Mouse (Mus musculus) C2C12 (cell line): ENCODE results near the gene Jph3. TPM values are rescaled to one million over a fixed set of nuclear protein-coding genes. Genes with fewer than 3 reads are reported as not detected.

Experiments used
- H3K27me3 ChIP-seq: one replicate; pipeline ENCODE4 v1.6.1; 2011; ENCODE audit not compliant: control insufficient read depth, insufficient read depth, insufficient read length
- H3K36me3 ChIP-seq: one replicate; pipeline ENCODE4 v1.6.1; 2011; ENCODE audit not compliant: control insufficient read depth, insufficient read depth
- H3K4me3 ChIP-seq: one replicate; pipeline ENCODE4 v1.5.1; 2011; ENCODE audit warnings: mild to moderate bottlenecking, control low read depth; ENCODE audit not compliant: poor library complexity, insufficient read depth, severe bottlenecking
- H3K79me2 ChIP-seq: one replicate; pipeline ENCODE4 v1.6.1; 2011; ENCODE audit not compliant: control insufficient read depth, insufficient read depth
- H3K79me3 ChIP-seq: one replicate; pipeline ENCODE4 v1.6.1; 2011; ENCODE audit warnings: low read depth, control low read depth
- H3ac ChIP-seq: one replicate; pipeline ENCODE3; 2011; ENCODE audit warnings: low read depth; ENCODE audit not compliant: control insufficient read depth, insufficient read length
- CEBPB ChIP-seq: IDR thresholded peaks from one replicate; pipeline ENCODE4 v1.6.1; 2011; ENCODE audit warnings: low read depth, mild to moderate bottlenecking, control low read depth, moderate library complexity
- CTCF ChIP-seq: IDR thresholded peaks from one replicate; pipeline ENCODE4 v1.5.1; 2011; ENCODE audit not compliant: control insufficient read depth, insufficient read depth, insufficient read length
- FOSL1 ChIP-seq: IDR thresholded peaks from one replicate; pipeline ENCODE4 v1.8.0; 2011; ENCODE audit warnings: mild to moderate bottlenecking, low read length; ENCODE audit not compliant: poor library complexity, insufficient read depth, severe bottlenecking
- MAX ChIP-seq: IDR thresholded peaks from one replicate; pipeline ENCODE4 v1.6.1; 2011; ENCODE audit warnings: mild to moderate bottlenecking, control low read depth
- MYOD1 ChIP-seq: IDR thresholded peaks from one replicate; pipeline ENCODE4 v1.6.1; 2011; ENCODE audit warnings: low read depth; ENCODE audit not compliant: control insufficient read depth, insufficient read length
- MYOG ChIP-seq: IDR thresholded peaks from one replicate; pipeline ENCODE4 v1.6.1; 2011; ENCODE audit not compliant: control insufficient read depth, insufficient read length; ENCODE audit errors: extremely low read depth
- USF1 ChIP-seq: IDR thresholded peaks from one replicate; pipeline ENCODE4 v1.6.1; 2011; ENCODE audit warnings: low read depth, mild to moderate bottlenecking, control low read depth, moderate library complexity
- polyA plus RNA-seq: library from polyadenylated mRNA; unstranded; fragments of >200 nt; fragmentation: generic; extraction: Trizol; gene quantifications from one replicate; pipeline ENCODE4 v1.2.1, GENCODE M21; 2012; ENCODE audit warnings: missing spikeins

Jph3 gene
- polyA plus RNA-seq, 1 experiment: 0.02 TPM

DNA sequence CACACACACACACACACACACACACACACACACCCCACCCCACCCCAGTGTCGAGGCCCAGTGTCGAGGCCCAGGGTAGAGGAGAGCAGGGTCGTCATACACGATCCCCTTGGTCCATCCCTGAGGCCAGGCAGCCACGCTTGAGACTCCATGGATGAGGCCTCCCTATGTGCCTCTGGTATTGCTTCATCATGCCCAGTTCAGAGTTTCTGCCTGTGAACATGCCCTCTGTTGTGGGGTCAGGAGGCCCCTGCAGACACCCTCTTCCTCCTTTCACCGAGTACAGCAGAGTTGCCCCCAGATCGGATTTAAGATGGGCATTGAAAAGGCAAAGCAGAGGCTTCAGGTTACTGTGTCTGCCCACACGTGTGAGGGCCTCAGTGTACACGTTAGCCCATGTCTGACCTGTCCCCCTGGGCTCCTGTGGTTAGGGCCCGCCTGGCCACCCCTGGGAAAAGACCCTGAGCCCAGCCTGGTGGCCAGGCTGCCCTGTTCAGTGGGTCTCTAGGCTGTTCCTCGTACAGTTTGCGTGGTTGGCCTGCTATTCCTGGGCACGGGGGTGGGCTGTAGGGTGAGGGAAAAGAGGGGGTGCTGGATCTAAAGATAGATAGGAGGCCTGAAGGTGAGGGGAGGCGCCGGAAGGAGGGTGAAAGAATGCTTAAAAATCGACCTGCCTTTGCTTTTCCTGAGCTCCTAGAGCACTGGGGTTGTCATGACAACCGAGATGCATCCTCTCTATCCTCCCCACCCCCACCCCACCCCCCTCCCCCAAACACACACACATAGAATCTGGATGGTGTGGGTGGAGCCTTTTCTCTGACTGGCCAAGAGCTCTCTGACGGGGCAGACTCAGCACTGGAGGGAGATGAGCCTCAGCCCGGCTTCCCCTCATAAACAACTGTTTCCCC lies 41.7 kb downstream of the Jph3 start:
- no peaks in the 10 kb centered on the region for H3K36me3 ChIP-seq
- peaks cover 69% of the 10 kb centered on the region for H3K27me3 ChIP-seq
- TF ChIP-seq CTCF: no peak
- TF ChIP-seq MYOG: no peak
- no peak for TF ChIP-seq USF1
- no peak for TF ChIP-seq FOSL1
- no peak for TF ChIP-seq MYOD1
- no peak for TF ChIP-seq MAX
- no peak for TF ChIP-seq CEBPB
- H3K79me3 ChIP-seq: no peaks in the 10 kb centered on the region
- H3ac ChIP-seq: no peak overlapping the region
- H3K4me3 ChIP-seq: no peak overlapping the region
- H3K79me2 ChIP-seq: no peaks in the 10 kb centered on the region

DNA sequence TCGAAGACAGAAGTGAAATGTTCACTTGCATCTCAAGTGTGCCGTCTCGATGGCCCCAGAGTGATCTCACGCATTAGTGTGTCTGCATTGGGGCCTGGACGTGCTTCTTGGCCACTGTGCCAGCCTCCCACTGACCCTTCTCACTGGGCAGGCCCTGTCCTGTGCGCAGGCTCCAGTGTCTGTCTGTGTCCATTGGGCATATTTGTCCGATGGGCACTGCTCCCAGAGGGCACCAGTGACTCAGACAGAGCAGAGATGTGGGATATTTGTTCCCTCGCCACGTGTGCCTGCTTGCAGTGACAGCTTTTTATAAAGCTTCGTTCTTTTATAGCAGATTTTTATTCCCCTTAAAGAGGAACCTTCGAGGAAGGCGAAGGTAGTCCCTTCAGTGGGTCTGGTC lies 44.5 kb downstream of the Jph3 start:
- Histone ChIP-seq H3K79me2 (no peaks in the 10 kb centered on the region), H3K27me3 (peaks cover 70% of the 10 kb centered on the region), H3K79me3 (no peaks in the 10 kb centered on the region), H3K36me3 (no peaks in the 10 kb centered on the region), H3ac (no peak overlapping the region), H3K4me3 (no peak overlapping the region)
- no peak for TF ChIP-seq MAX
- no peak for TF ChIP-seq MYOG
- TF ChIP-seq CTCF: no peak
- no peak for TF ChIP-seq CEBPB
- TF ChIP-seq MYOD1: no peak
- TF ChIP-seq FOSL1: no peak
- TF ChIP-seq USF1: no peak

DNA sequence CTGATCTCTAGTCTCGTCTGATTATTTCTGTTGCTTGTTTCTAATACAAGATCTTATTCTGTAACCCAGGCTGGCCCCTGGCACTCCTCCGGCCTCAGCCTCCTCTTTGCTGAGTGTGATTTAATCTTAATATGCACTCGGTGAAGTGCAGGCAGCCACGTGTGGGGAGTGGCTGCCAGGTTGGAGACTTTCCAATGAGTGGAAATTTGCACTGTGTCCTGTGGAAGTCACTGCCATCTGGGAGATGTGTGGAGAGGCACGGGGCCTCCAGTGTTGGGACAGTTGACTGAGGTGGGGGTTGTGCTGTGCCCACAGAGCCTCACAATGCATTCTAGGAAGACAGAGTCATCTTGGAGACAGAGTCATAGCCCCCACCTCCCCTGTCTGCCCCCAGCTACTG lies 53.1 kb downstream of the Jph3 start:
- TF ChIP-seq MYOG: no peak
- TF ChIP-seq CEBPB: no peak
- TF ChIP-seq CTCF: no peak
- TF ChIP-seq FOSL1: no peak
- no peak for TF ChIP-seq MYOD1
- TF ChIP-seq MAX: no peak
- no peak for TF ChIP-seq USF1
- no peak overlapping the region for H3ac ChIP-seq
- no peak overlapping the region for H3K4me3 ChIP-seq
- no peaks in the 10 kb centered on the region for H3K36me3 ChIP-seq
- H3K79me3 ChIP-seq: no peaks in the 10 kb centered on the region
- H3K79me2 ChIP-seq: no peaks in the 10 kb centered on the region
- H3K27me3 ChIP-seq: peaks cover 74% of the 10 kb centered on the region

DNA sequence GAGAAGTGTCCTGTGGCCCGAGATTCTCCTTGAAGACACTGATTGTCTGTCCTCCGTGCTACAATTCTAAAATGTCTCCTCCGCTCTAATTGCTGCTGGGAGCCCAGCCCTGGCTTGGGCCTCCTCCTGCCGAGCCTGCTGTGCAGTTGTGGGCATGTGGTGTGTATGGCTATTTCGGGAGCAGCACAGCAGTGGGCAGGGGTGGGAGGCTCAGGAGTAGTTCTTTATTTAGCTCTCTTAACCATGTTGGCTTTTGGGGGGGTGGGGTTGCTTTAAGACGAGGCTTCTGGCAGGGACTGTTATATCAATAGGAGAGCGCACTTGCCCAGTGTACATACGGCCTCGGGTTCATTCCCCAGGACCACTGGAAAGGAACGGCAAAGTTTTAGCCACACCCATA lies 57.1 kb downstream of the Jph3 start:
- H3K27me3 ChIP-seq: peaks cover 40% of the 10 kb centered on the region
- no peaks in the 10 kb centered on the region for H3K36me3 ChIP-seq
- H3K79me2 ChIP-seq: no peaks in the 10 kb centered on the region
- H3K4me3 ChIP-seq: no peak overlapping the region
- TF ChIP-seq USF1 (no peak), MAX (no peak), CTCF (no peak)
- no peak overlapping the region for H3ac ChIP-seq
- H3K79me3 ChIP-seq: no peaks in the 10 kb centered on the region

DNA sequence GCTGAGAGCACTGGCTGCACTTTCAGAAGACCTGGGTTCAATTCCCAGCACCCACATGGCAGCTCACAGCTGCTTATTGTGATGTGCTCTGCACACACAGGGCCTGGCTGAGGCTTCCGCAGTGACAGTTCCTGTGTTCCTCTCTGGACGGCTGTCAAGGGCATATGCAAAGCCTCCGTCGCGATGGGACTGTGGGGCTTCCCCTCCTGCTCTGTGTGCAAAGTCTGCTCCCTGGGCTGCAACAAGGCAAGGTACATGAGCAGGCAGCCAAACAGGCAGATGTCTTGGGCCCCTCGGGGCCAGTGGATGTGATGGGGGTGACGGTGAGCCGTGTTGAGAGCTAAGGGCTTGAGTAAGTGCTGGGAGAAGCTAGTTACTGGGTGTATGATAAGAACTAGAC lies 59.4 kb downstream of the Jph3 start:
- no peak overlapping the region for H3ac ChIP-seq
- no peak overlapping the region for H3K4me3 ChIP-seq
- H3K79me2 ChIP-seq: no peaks in the 10 kb centered on the region
- TF ChIP-seq CEBPB (no peak), FOSL1 (no peak), MAX (no peak), MYOD1 (no peak), USF1 (no peak), MYOG (no peak), CTCF (no peak)
- no peaks in the 10 kb centered on the region for H3K79me3 ChIP-seq
- H3K36me3 ChIP-seq: no peaks in the 10 kb centered on the region
- H3K27me3 ChIP-seq: peaks cover 18% of the 10 kb centered on the region

DNA sequence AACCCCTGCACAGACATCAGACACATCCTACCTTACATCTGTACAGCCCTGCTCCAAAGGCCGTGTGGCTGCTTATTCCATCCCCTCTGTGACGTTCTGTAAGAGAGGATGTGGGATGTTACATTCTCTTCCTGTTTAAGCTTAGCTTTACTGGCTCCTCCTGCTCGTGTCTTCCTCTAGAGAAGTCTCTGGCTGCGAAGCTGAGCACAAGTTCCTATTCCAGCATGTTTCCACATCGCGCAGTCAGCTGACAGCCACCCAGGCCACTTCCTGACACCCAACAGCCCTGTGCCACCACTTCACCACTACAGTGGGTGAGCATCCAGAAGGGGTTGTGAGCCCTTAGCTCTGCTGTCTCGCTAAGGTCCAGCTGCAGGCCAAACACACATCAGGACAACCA lies 62.7 kb downstream of the Jph3 start:
- H3K36me3 ChIP-seq: no peaks in the 10 kb centered on the region
- H3K79me2 ChIP-seq: no peaks in the 10 kb centered on the region
- H3K4me3 ChIP-seq: no peak overlapping the region
- TF ChIP-seq MYOD1 (no peak), MAX (no peak), MYOG (no peak), USF1 (no peak), FOSL1 (no peak), CEBPB (no peak), CTCF (no peak)
- H3ac ChIP-seq: no peak overlapping the region
- H3K27me3 ChIP-seq: no peaks in the 10 kb centered on the region
- H3K79me3 ChIP-seq: no peaks in the 10 kb centered on the region
